Mouse (Mus musculus) midbrain, embryonic 11.5 days (tissue): ENCODE measurements at regions not wholly inside any gene's neighbourhood (a gene's known extent, or its start where the extent isn't known, plus 50 kb on each side); places are given as distances from the start of the nearest gene placed in this dataset.

Source experiments
- ATAC-seq: fragments of 200-750 bp; cut with Nextera tagmentation; 2 replicates; pipeline ENCODE4 v1.8.0; 2017; ENCODE audit warnings: moderate TSS enrichment, moderate library complexity; ENCODE audit not compliant: low FRiP score
- DNase-seq: peaks from one replicate; pipeline ENCODE4 v3.0.0; 2015; ENCODE audit warnings: low spot score; ENCODE audit errors: missing footprints
- H3K27ac ChIP-seq: fragments of 300-500 bp; sonication (generic); 2 replicates; pipeline ENCODE4 v1.5.1; 2014; ENCODE audit warnings: low read depth, low read length
- H3K27me3 ChIP-seq: fragments of 300-500 bp; sonication (generic); 2 replicates; pipeline ENCODE4 v1.6.1; 2014; ENCODE audit warnings: mild to moderate bottlenecking, low read length, moderate library complexity, mixed read lengths; ENCODE audit not compliant: control insufficient read depth, insufficient read depth
- H3K36me3 ChIP-seq: fragments of 300-500 bp; sonication (generic); 2 replicates; pipeline ENCODE4 v1.6.1; 2014; ENCODE audit warnings: mild to moderate bottlenecking, low read length, moderate library complexity, mixed read lengths; ENCODE audit not compliant: control insufficient read depth, insufficient read depth
- H3K4me1 ChIP-seq: fragments of 300-500 bp; sonication (generic); 2 replicates; pipeline ENCODE4 v1.6.1; 2014; ENCODE audit warnings: low read length; ENCODE audit not compliant: control insufficient read depth, insufficient read depth
- H3K4me2 ChIP-seq: fragments of 300-500 bp; sonication (generic); 2 replicates; pipeline ENCODE4 v1.6.1; 2014; ENCODE audit warnings: mild to moderate bottlenecking, moderate library complexity
- H3K4me3 ChIP-seq: fragments of 300-500 bp; sonication (generic); 2 replicates; pipeline ENCODE4 v1.5.1; 2014; ENCODE audit warnings: low read depth, low read length
- H3K9ac ChIP-seq: fragments of 300-500 bp; sonication (generic); 2 replicates; pipeline ENCODE4 v1.6.1; 2014; ENCODE audit warnings: low read length
- H3K9me3 ChIP-seq: fragments of 300-500 bp; sonication (generic); 2 replicates; pipeline ENCODE4 v1.6.1; 2016; ENCODE audit warnings: low read length; ENCODE audit not compliant: control insufficient read depth
- WGBS: fragments of 180-500 bp; shearing (Covaris S2); extraction: QIAGEN DNeasy Blood & Tissue Kit; methylation state at CpG from one replicate; pipeline ENCODE4 v1.1.7; 2014; 5-methylcytosine and 5-hydroxymethylcytosine counted together

DNA sequence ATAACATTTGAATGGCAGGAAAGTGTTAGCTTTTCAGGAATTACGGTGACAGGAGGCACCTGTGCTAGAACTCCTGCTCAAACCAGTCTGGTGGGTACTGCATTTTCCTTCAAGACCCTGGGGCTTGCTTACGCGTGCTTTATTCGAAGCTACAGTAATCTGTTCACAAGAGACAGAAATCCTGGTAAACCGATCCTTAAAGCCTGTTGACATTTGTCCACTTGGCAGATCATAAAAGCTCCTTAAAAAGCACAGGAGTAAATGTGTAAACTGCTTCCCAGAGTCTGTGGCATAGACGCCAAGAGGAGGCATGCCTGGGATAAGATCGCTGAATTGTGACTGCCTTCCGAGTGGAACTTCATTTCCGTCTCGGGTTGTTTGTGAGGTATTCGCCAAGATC is 130.5 kb downstream of the Rpl36a-ps1 start:
- H3K4me3 ChIP-seq = no peak overlapping the region
- no peak overlapping the region for H3K4me2 ChIP-seq
- H3K36me3 ChIP-seq = no peaks in the 10 kb centered on the region
- H3K9ac ChIP-seq = no peak overlapping the region
- 87% methylated on average over 11 of the region's 11 CpGs for WGBS
- no peaks in the 10 kb centered on the region for H3K9me3 ChIP-seq
- DNase-seq = no peak
- no peak for ATAC-seq
- no peak overlapping the region for H3K27ac ChIP-seq
- no peaks in the 10 kb centered on the region for H3K27me3 ChIP-seq
- H3K4me1 ChIP-seq = no peaks in the 10 kb centered on the region

GRCm38 (mm10) chr14:98862095-98862735 is 131.9 kb downstream of the Rpl36a-ps1 start:
- Histone ChIP-seq H3K27me3 (no peaks in the 10 kb centered on the region; the same call in 1 of the 2 replicates), H3K27ac (no peak overlapping the region), H3K4me2 (no peak overlapping the region), H3K9me3 (no peaks in the 10 kb centered on the region), H3K4me3 (no peak overlapping the region), H3K9ac (no peak overlapping the region), H3K36me3 (no peaks in the 10 kb centered on the region), H3K4me1 (no peaks in the 10 kb centered on the region)
- WGBS = 48% methylated on average over 5 of the region's 5 CpGs
- peak; percentile 78 for ATAC-seq
- no peak for DNase-seq

- Histone ChIP-seq H3K4me2 (no peak overlapping the region), H3K4me3 (no peak overlapping the region)
- 86% methylated on average over 7 of the region's 7 CpGs for WGBS
Observed at GRCm38 (mm10) chr14:98858801-98859200, 135.3 kb downstream of the Rpl36a-ps1 start.

DNA sequence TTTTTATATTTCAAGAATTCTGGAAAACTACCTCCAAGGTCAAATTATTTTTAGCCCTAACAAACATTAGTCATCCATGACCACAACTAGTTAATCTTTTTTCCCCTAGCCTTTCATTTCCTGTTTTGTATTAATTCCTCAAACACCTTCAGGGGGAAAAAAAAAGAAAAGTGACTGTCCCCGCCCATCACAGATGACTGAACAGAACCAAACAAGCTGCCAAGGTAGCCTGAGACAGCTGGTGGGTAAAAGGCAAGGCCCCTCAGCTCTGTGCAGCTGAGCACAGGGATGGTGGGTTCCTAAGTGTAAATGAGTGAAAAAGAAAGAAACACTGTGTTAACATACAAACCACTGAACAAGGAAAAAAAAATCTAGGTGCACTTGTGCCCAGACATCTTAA is 145.6 kb downstream of the Rpl36a-ps1 start:
- H3K27me3 ChIP-seq = no peaks in the 10 kb centered on the region
- ATAC-seq = no peak
- WGBS = 65% methylated on average over 1 of the region's 1 CpGs
- H3K9ac ChIP-seq = no peak overlapping the region
- H3K4me1 ChIP-seq = no peaks in the 10 kb centered on the region
- no peak overlapping the region for H3K4me2 ChIP-seq
- DNase-seq = no peak
- no peak overlapping the region for H3K4me3 ChIP-seq
- H3K27ac ChIP-seq = no peak overlapping the region
- no peaks in the 10 kb centered on the region for H3K9me3 ChIP-seq
- no peaks in the 10 kb centered on the region for H3K36me3 ChIP-seq

More at GRCm38 (mm10) chr14:98858801-98859200, 135.3 kb downstream of the Rpl36a-ps1 start:
- no peak for ATAC-seq
- Histone ChIP-seq H3K27me3 (no peaks in the 10 kb centered on the region; the same call in 1 of the 2 replicates), H3K36me3 (no peaks in the 10 kb centered on the region), H3K27ac (no peak overlapping the region), H3K9me3 (no peaks in the 10 kb centered on the region), H3K4me1 (no peaks in the 10 kb centered on the region), H3K9ac (no peak overlapping the region)
- DNase-seq = no peak

DNA sequence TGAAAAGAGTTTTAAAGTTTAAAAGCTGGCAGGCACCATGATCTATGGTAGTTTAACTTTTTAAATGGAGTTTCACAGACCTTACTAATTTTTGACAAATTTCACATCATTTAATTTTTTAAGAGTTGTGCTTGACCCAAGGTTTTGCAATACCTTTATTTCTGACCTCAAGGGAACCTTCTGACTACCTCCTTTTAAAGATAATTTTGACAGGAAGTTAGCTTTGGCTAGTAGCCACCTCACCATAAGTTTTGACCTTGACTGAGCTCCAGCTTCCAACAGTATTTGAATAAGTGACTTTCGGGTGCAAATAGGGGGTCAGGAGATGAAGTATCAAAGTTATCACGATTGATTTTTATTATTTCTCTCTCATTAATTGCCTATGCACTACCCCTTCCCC is 149.9 kb downstream of the Rpl36a-ps1 start:
- ATAC-seq (no peak), DNase-seq (no peak)
- Histone ChIP-seq H3K27me3 (no peaks in the 10 kb centered on the region), H3K9ac (no peak overlapping the region), H3K4me1 (no peaks in the 10 kb centered on the region), H3K27ac (no peak overlapping the region), H3K4me2 (no peak overlapping the region), H3K4me3 (no peak overlapping the region), H3K36me3 (no peaks in the 10 kb centered on the region), H3K9me3 (no peaks in the 10 kb centered on the region)
- 83% methylated on average over 2 of the region's 2 CpGs for WGBS

- H3K4me1 ChIP-seq = no peaks in the 10 kb centered on the region
- no peaks in the 10 kb centered on the region for H3K36me3 ChIP-seq
- no peak overlapping the region for H3K9ac ChIP-seq
- no peaks in the 10 kb centered on the region for H3K27me3 ChIP-seq
- H3K27ac ChIP-seq = no peak overlapping the region
- 90% methylated on average over 5 of the region's 5 CpGs for WGBS
- no peaks in the 10 kb centered on the region for H3K9me3 ChIP-seq
- DNase-seq (no peak), ATAC-seq (no peak)
- H3K4me2 ChIP-seq = no peak overlapping the region
- no peak overlapping the region for H3K4me3 ChIP-seq
Observed at GRCm38 (mm10) chr14:98834316-98834715, 159.8 kb downstream of the Rpl36a-ps1 start.

GRCm38 (mm10) chr14:98833230-98833999 is 160.7 kb downstream of the Rpl36a-ps1 start:
- 88% methylated on average over 13 of the region's 13 CpGs for whole genome bisulfite sequencing
- Histone ChIP-seq H3K4me1 (no peaks in the 10 kb centered on the region), H3K27me3 (no peaks in the 10 kb centered on the region), H3K4me2 (no peak overlapping the region), H3K9me3 (no peaks in the 10 kb centered on the region), H3K36me3 (no peaks in the 10 kb centered on the region), H3K9ac (no peak overlapping the region), H3K27ac (no peak overlapping the region), H3K4me3 (no peak overlapping the region)
- no peak for ATAC-seq
- DNase-seq = no peak

- Histone ChIP-seq H3K4me2 (no peak overlapping the region), H3K4me3 (no peak overlapping the region), H3K27ac (no peak overlapping the region), H3K9me3 (no peaks in the 10 kb centered on the region), H3K36me3 (no peaks in the 10 kb centered on the region), H3K27me3 (no peaks in the 10 kb centered on the region), H3K4me1 (no peaks in the 10 kb centered on the region), H3K9ac (no peak overlapping the region)
- 62% methylated on average over 7 of the region's 7 CpGs for WGBS
- DNase-seq = no peak
- no peak for ATAC-seq
Observed at GRCm38 (mm10) chr14:98832401-98832800, 161.7 kb downstream of the Rpl36a-ps1 start.

DNA sequence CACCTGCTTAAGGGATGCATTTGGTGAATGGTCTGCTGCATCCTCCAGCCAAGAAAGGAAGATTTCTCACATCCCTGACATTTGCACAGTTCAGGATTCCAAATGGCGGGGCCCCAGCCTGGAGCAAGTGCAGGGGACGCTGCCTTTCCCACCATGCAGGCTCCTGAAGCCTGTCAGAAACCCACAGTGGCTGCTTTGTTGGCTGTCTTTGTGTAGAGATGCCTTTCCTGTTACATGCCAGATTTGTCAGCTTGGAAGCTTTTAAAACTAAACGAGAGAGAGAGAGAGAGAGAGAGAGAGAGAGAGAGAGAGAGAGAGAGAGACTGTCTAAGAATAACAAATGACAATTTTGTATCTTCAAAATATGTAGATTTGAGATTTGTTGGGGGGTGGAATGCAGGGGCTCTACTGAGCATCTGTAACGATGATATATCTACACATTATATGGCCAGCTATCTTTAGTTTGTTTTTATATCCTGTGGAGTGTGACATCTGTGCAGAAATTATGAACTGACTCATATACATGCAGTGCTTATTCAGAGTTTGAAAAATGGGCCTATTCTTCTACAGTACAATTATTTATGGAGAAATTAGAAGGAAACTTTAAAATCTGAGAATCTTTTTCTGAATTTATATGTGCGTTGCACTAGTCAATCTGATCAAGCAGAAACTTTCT is 164.0 kb downstream of the Rpl36a-ps1 start:
- WGBS = 68% methylated on average over 5 of the region's 5 CpGs
- Histone ChIP-seq H3K9ac (no peak overlapping the region), H3K36me3 (no peaks in the 10 kb centered on the region), H3K27ac (no peak overlapping the region), H3K27me3 (no peaks in the 10 kb centered on the region), H3K4me3 (no peak overlapping the region), H3K9me3 (no peaks in the 10 kb centered on the region), H3K4me1 (no peaks in the 10 kb centered on the region), H3K4me2 (no peak overlapping the region)
- no peak for DNase-seq
- ATAC-seq = no peak
